Mouse (Mus musculus): Measurements from ENCODE around the gene Man1a.

Man1a gene

GRCm38 (mm10) chr10:53915719-53916118 lies 160.7 kb downstream of the Man1a start:
- no peak for DNase-seq (ENCODE audit: low spot score in 2 of 2)

- no peak for DNase-seq (ENCODE audit: low spot score in 2 of 2)
Observed at GRCm38 (mm10) chr10:53914974-53915609, 161.3 kb downstream of the Man1a start.

GRCm38 (mm10) chr10:53913546-53914312 lies 162.7 kb downstream of the Man1a start:
- no peak for DNase-seq (ENCODE audit: low spot score in 2 of 2)

DNA sequence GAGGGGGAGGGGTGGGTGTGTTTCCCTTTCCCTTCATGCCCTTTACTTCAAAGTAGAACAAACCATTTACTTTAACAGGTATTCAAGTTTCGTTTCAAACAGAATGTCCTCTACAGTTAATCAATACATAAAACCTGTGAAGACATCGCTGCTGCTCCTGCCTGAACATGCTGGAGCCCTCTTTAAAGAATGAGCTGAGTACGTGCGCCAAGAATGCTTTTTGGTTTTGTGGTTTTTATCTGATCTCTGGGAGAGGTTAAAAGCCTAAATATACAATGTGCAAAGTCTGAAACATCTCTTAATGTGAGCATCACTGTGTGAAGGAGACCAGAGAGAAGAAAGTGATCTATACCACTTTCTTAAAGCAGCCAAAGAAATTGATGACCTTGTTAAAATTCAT lies 186.9 kb downstream of the Man1a start:
- DNase-seq (ENCODE audit: low spot score in 2 of 2): no peak

GRCm38 (mm10) chr10:53888382-53889110 lies 187.9 kb downstream of the Man1a start:
- DNase-seq (ENCODE audit: low spot score in 2 of 2): no peak

DNA sequence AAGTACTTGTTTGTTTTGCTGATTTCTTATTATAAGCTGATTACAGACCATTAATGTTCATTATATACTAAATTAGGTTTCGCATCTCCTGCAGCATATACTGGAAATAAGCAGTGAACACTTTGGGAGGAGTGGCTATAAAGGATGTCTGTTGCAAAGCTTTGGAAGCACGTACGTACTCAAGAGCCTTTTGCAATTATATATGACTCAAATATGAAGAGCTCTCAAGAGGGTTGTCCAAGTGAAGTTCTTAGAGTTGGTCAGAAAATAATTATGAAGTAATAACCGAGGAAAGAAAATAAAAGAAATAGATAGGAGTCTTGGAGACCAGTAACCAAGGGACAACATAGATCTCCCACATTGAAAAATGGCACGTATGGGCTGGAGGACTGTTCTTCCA lies 189.9 kb downstream of the Man1a start:
- no peak for DNase-seq (ENCODE audit: low spot score in 2 of 2)

DNA sequence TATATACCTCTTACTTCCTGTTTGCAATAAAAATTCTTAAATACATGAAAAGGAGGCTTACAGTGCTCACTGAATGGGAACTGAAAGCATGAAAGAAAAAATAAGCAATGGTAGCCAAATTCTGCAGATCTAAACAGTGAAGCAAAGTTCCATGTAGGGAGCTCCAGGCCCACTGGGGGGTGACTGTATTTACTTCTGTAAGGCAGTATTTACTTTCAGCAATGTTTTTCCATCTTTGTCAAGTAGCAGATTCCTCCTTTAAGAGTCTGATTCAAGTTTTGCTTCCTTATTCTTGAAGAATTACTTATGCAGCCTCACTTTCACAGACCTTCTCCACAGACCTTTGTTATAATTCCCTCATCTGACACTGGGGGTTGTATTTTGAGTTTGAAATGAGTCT lies 195.1 kb downstream of the Man1a start:
- no peak for DNase-seq (ENCODE audit: low spot score in 2 of 2)

- no peak for DNase-seq (ENCODE audit: low spot score in 2 of 2)
Observed at GRCm38 (mm10) chr10:53875896-53876295, 200.5 kb downstream of the Man1a start.

DNA sequence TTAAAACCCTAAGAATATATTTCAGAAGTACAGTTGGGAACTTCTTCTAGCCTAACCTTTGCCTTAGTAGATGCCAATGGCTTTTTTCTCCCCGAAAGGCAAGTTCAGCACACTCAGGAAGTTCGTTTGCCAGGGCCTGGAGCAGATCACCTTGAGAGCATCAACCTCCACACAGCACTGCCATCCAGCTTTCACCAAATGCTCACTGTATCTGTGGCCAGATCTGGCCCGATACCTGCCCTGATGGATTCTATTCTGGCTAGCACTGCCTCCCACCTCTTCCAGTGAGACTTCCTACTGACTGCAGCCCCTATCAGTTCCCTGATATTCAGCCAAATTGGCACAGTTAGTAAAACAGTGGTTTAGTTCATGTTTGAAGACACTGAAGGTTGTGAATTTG lies 202.2 kb downstream of the Man1a start:
- DNase-seq (ENCODE audit: low spot score in 2 of 2): no peak

GRCm38 (mm10) chr10:53863486-53864357 lies 212.7 kb downstream of the Man1a start:
- peak; percentile 24 to 53 for DNase-seq (ENCODE audit: low spot score in 2 of 2)

GRCm38 (mm10) chr10:53859879-53860278 lies 216.5 kb downstream of the Man1a start:
- DNase-seq (ENCODE audit: low spot score in 2 of 2): no peak

DNA sequence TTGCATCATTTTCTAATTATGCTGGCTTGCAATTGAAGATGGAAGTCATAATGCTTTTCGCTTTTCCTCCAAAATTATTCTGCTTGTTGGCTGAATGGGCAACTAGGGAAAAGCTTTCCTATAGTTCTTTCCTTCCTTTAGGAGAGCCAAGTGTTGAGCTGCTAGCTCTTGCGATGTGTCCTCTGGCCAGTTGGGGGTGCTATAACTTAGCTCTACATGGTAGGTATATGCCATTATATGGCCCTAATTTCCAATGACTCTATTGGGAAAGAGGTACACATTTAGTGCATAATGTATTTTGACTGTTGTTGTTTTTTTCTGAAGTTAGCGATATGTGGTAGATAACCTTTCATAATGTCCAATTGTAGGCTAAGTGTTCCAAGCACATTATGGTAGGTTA lies 217.2 kb downstream of the Man1a start:
- no peak for DNase-seq (ENCODE audit: low spot score in 2 of 2)
